Mouse (Mus musculus) ES-CJ7 (cell line): ENCODE data around the gene Utrn.

ENCODE experiments used
- DNase-seq: peaks from one replicate; pipeline ENCODE4 v3.0.0; 2011; ENCODE audit warnings: low read depth, low spot score

Gene Utrn

GRCm38 (mm10) chr10:12836048-12836816 lies 32.9 kb downstream of the Utrn start:
- no peak for DNase-seq

- no peak for DNase-seq
These were observed 35.0 kb downstream of the Utrn start for GRCm38 (mm10) chr10:12834215-12834614.

GRCm38 (mm10) chr10:12832163-12832562 lies 37.0 kb downstream of the Utrn start:
- no peak for DNase-seq

- DNase-seq, result no peak
These were observed 41.4 kb downstream of the Utrn start for GRCm38 (mm10) chr10:12827778-12828177.

- no peak for DNase-seq
These were observed 41.9 kb downstream of the Utrn start for GRCm38 (mm10) chr10:12827306-12827705.

- DNase-seq, result no peak
These were observed 42.3 kb downstream of the Utrn start for GRCm38 (mm10) chr10:12826760-12827281.

GRCm38 (mm10) chr10:12824386-12824785 lies 44.8 kb downstream of the Utrn start:
- DNase-seq, result no peak

- DNase-seq, result no peak
These were observed 45.5 kb downstream of the Utrn start for GRCm38 (mm10) chr10:12823437-12824219.

- no peak for DNase-seq
These were observed 48.0 kb downstream of the Utrn start for GRCm38 (mm10) chr10:12820978-12821735.

- DNase-seq, result no peak
These were observed 51.8 kb downstream of the Utrn start for GRCm38 (mm10) chr10:12817409-12817808.

- no peak for DNase-seq
These were observed 52.6 kb downstream of the Utrn start for GRCm38 (mm10) chr10:12816530-12816929.

- no peak for DNase-seq
These were observed 54.8 kb downstream of the Utrn start for GRCm38 (mm10) chr10:12814411-12814810.

GRCm38 (mm10) chr10:12813881-12814280 lies 55.3 kb downstream of the Utrn start:
- no peak for DNase-seq

- no peak for DNase-seq
These were observed 55.9 kb downstream of the Utrn start for GRCm38 (mm10) chr10:12813211-12813811.

- DNase-seq, result no peak
These were observed 56.5 kb downstream of the Utrn start for GRCm38 (mm10) chr10:12812680-12813079.

GRCm38 (mm10) chr10:12810816-12811215 lies 58.3 kb downstream of the Utrn start:
- no peak for DNase-seq

- peak; percentile 13 for DNase-seq
These were observed 59.5 kb downstream of the Utrn start for GRCm38 (mm10) chr10:12809702-12810101.

- no peak for DNase-seq
These were observed 60.7 kb downstream of the Utrn start for GRCm38 (mm10) chr10:12808467-12808866.

GRCm38 (mm10) chr10:12807706-12808105 lies 61.5 kb downstream of the Utrn start:
- no peak for DNase-seq

GRCm38 (mm10) chr10:12805826-12806225 lies 63.3 kb downstream of the Utrn start:
- no peak for DNase-seq

- DNase-seq, result no peak
These were observed 65.2 kb downstream of the Utrn start for GRCm38 (mm10) chr10:12803939-12804338.
